Mouse (Mus musculus) heart, postnatal 0 days (tissue): ENCODE data around the gene Gm21887. TPM values are rescaled to one million over a fixed set of nuclear protein-coding genes. Genes with fewer than 3 reads are reported as not detected.
"Not testable (repeated sequence)": the region's sequence is repeated elsewhere in the genome, so short reads cannot be mapped to it uniquely, and the experiment has no call there.

ENCODE experiments used
- ATAC-seq: fragments of 200-750 bp; cut with Nextera tagmentation; 2 replicates; pipeline ENCODE4 v1.8.0; 2017; ENCODE audit warnings: low read depth, moderate number of reproducible peaks, moderate library complexity; ENCODE audit not compliant: insufficient read depth
- DNase-seq: peaks from one replicate; pipeline ENCODE4 v3.0.0-alpha.2; 2016; ENCODE audit warnings: low spot score
- H3K27ac ChIP-seq: fragments of 300-500 bp; sonication (generic); 2 replicates; pipeline ENCODE4 v1.5.1; 2014; ENCODE audit warnings: low read depth, mild to moderate bottlenecking
- H3K27me3 ChIP-seq: fragments of 300-500 bp; sonication (generic); 2 replicates; pipeline ENCODE4 v1.6.1; 2014; ENCODE audit warnings: low read length, mixed read lengths; ENCODE audit not compliant: control insufficient read depth, insufficient read depth
- H3K36me3 ChIP-seq: fragments of 300-500 bp; sonication (generic); replicated peaks from 2 replicates; pipeline ENCODE4 v1.6.1; 2014; ENCODE audit warnings: low read length, mixed read lengths; ENCODE audit not compliant: control insufficient read depth, insufficient read depth
- H3K4me1 ChIP-seq: fragments of 300-500 bp; sonication (generic); 2 replicates; pipeline ENCODE4 v1.6.1; 2014; ENCODE audit warnings: antibody characterized with exemption; ENCODE audit not compliant: control insufficient read depth, insufficient read depth
- H3K4me2 ChIP-seq: fragments of 300-500 bp; sonication (generic); 2 replicates; pipeline ENCODE4 v1.6.1; 2014; ENCODE audit warnings: low read depth, mild to moderate bottlenecking, low read length, moderate library complexity
- H3K4me3 ChIP-seq: fragments of 300-500 bp; sonication (generic); 2 replicates; pipeline ENCODE4 v1.5.1; 2014; ENCODE audit warnings: low read depth, low read length
- H3K9ac ChIP-seq: fragments of 300-500 bp; sonication (generic); replicated peaks from 2 replicates; pipeline ENCODE4 v1.6.1; 2014; ENCODE audit warnings: low read depth, low read length, mixed read lengths
- H3K9me3 ChIP-seq: fragments of 300-500 bp; sonication (generic); replicated peaks from 2 replicates; pipeline ENCODE4 v1.6.1; 2016; ENCODE audit warnings: low read length; ENCODE audit not compliant: control insufficient read depth
- CTCF ChIP-seq: IDR thresholded peaks from 2 replicates; pipeline ENCODE4 v1.5.1; 2016; ENCODE audit warnings: antibody characterized with exemption, control low read depth, low read depth
- whole genome bisulfite sequencing: fragments of 180-500 bp; shearing (Covaris S2); extraction: QIAGEN DNeasy Blood & Tissue Kit; methylation state at CpG from one replicate; pipeline ENCODE4 v1.1.7; 2014; 5-methylcytosine and 5-hydroxymethylcytosine counted together
- polyA plus RNA-seq: library from polyadenylated mRNA; unstranded; fragments of >200 nt; fragmentation: Nextera tagmentation; extraction: Ambion mirVana; gene quantifications from 2 replicates; pipeline ENCODE4 v1.2.1, GENCODE M21; 2015
- total RNA-seq: library from RNA; depleted of rRNA; stranded (reverse); fragments of >200 nt; gene quantifications from 2 replicates; pipeline ENCODE4 v1.2.3, GENCODE M21; 2014; ENCODE audit warnings: low replicate concordance

Gm21887 gene
- total and polyA plus RNA-seq, 2 experiments from 2014 or later: 0.88 to 32.6 TPM

GRCm38 (mm10) chrX:170010581-170011528, 1.4 kb downstream of the Gm21887 start:
- H3K4me2 ChIP-seq, H3K4me1 ChIP-seq, H3K27ac ChIP-seq, H3K4me3 ChIP-seq, H3K36me3 ChIP-seq, H3K27me3 ChIP-seq, H3K9ac ChIP-seq: not testable (repeated sequence)
- DNase-seq (peak; percentile 6), ATAC-seq (peak; percentile 3; the same call in 1 of the 2 replicates)
- TF ChIP-seq CTCF: peak; percentile 30; the same call in 1 of the 2 replicates
- WGBS: 83% methylated on average over 96 of the region's 97 CpGs
- peaks cover 30% of the 10 kb centered on the region for H3K9me3 ChIP-seq

- not testable (repeated sequence) for H3K4me1 ChIP-seq, H3K9ac ChIP-seq, ATAC-seq, H3K36me3 ChIP-seq, H3K4me2 ChIP-seq, H3K27me3 ChIP-seq, H3K4me3 ChIP-seq, H3K27ac ChIP-seq, DNase-seq
- H3K9me3 ChIP-seq: peaks cover 30% of the 10 kb centered on the region
- 95% methylated on average over 8 of the region's 10 CpGs for WGBS
Measured at GRCm38 (mm10) chrX:170011529-170011879, 2.0 kb downstream of the Gm21887 start.

GRCm38 (mm10) chrX:170013421-170013820, 4.0 kb downstream of the Gm21887 start:
- DNase-seq, H3K27ac ChIP-seq: not testable (repeated sequence)
- 81% methylated on average over 13 of the region's 13 CpGs for WGBS

GRCm38 (mm10) chrX:170014038-170014437, 4.6 kb downstream of the Gm21887 start:
- not testable (repeated sequence) for H3K27ac ChIP-seq, H3K4me1 ChIP-seq, H3K27me3 ChIP-seq, H3K4me2 ChIP-seq, H3K9ac ChIP-seq, H3K4me3 ChIP-seq, ATAC-seq, DNase-seq
- H3K9me3 ChIP-seq: peaks cover 25% of the 10 kb centered on the region
- peaks cover 22% of the 10 kb centered on the region for H3K36me3 ChIP-seq
- 92% methylated on average over 12 of the region's 13 CpGs for WGBS

More at GRCm38 (mm10) chrX:170013421-170013820, 4.0 kb downstream of the Gm21887 start:
- not testable (repeated sequence) for H3K4me1 ChIP-seq, H3K9ac ChIP-seq, H3K27me3 ChIP-seq, ATAC-seq, H3K4me3 ChIP-seq, H3K4me2 ChIP-seq
- Histone ChIP-seq H3K36me3 (peaks cover 15% of the 10 kb centered on the region), H3K9me3 (peaks cover 19% of the 10 kb centered on the region)

- not testable (repeated sequence) for H3K9ac ChIP-seq, H3K27me3 ChIP-seq, H3K4me3 ChIP-seq, H3K4me1 ChIP-seq, H3K4me2 ChIP-seq, H3K27ac ChIP-seq, ATAC-seq, DNase-seq
- 95% methylated on average over 12 of the region's 12 CpGs for WGBS
- peaks cover 28% of the 10 kb centered on the region for H3K36me3 ChIP-seq
- peaks cover 21% of the 10 kb centered on the region for H3K9me3 ChIP-seq
Measured at GRCm38 (mm10) chrX:170015883-170016282, 6.4 kb downstream of the Gm21887 start.
